Mouse (Mus musculus) B cell, adult (primary cell): ENCODE measurements around the gene Klk1b27. TPM values are rescaled to one million over a fixed set of nuclear protein-coding genes. Genes with fewer than 3 reads are reported as not detected.

Experiments
- total RNA-seq: library from RNA; stranded (reverse); gene quantifications from 4 replicates; pipeline ENCODE4 v1.2.4, GENCODE M21; 2023; ENCODE audit not compliant: inconsistent age

Klk1b27 gene
- total RNA-seq: not detected in 4 replicates

DNA sequence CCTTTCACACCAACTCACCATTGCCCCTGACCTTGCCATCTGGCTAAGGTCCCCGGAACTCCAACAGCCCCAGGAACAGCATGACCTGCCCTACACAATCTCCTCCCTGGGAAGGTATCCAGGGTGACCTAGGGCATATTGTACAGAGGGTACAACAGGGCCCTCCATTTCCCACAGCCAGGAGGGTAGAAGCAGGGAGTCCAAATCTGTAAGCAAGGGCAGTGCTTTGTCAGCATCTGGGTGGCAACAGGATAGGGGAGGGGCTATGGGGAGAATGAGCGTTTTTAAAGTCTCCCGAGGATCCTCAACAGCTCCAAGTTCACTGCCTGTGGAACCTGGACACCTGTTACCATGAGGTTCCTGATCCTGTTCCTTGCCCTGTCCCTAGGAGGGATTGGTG, at the start of gene Klk1b27:
Gene Klk1b27 (plus strand): TSS at position 301 of the 400 bp plus-strand sequence.

DNA sequence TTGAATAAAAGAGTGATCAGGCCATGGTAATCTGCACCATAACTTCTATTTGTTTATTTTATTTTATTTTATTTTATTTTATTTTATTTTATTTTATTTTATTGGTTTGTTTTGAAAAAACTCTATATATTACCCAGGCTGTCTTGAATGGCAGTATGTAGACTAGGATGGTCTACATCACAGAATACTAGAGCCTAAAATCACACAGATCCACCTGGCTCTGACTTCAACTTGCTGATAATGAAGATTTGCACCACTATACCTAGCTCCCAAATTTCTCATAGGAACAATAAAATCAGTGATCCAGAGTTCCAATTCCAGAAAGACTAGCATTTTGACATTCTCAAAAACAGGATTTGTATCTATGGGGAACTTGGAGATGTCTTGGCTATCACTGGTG, 40.2 kb upstream of the Klk1b27 start, which contains the start of gene Klk1b26:
Gene Klk1b26 (plus strand): TSS at position 301 of the 400 bp plus-strand sequence.

DNA sequence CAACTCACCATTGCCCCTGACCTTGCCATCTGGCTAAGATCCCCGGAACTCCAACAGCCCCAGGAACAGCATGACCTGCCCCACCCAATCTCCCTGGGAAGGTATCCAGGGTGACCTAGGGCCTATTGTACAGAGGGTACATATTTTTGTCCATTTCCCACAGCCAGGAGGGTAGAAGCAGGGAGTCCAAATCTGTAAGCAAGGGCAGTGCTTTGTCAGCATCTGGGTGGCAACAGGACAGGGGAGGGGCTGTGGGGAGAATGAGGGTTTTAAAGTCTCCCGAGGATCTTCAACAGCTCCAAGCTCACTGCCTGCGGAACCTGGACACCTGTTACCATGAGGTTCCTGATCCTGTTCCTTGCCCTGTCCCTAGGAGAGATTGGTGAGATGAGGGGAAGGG, 49.9 kb downstream of the Klk1b27 start, which contains the start of gene Klk1b21:
Gene Klk1b21 (plus strand): TSS at position 301 of the 400 bp plus-strand sequence.

Other genes with a start within 250 kb of the Klk1b27 start
- not detected in 4 replicates for gene Klk7, start 241.0 kb upstream of the Klk1b27 start, total RNA-seq
- not detected in 4 replicates for gene Klk6, start 227.8 kb upstream of the Klk1b27 start, total RNA-seq
- not detected in 4 replicates for gene Klk5, start 210.3 kb upstream of the Klk1b27 start, total RNA-seq
- gene Klk4, start 171.1 kb upstream of the Klk1b27 start, total RNA-seq: not detected in 4 replicates
- gene Klk15, start 118.5 kb upstream of the Klk1b27 start, total RNA-seq: not detected in 4 replicates
- not detected in 4 replicates for gene Klk1b8, start 101.6 kb upstream of the Klk1b27 start, total RNA-seq
- gene Klk1b1, start 85.5 kb upstream of the Klk1b27 start, total RNA-seq: not detected in 4 replicates
- not detected in 4 replicates for gene Klk1b9, start 76.2 kb upstream of the Klk1b27 start, total RNA-seq
- not detected in 4 replicates for gene Klk1b11, start 56.4 kb upstream of the Klk1b27 start, total RNA-seq
- not detected in 4 replicates for gene Klk1b26, start 40.1 kb upstream of the Klk1b27 start, total RNA-seq
- not detected in 4 replicates for gene Klk1b21, start 50.0 kb downstream of the Klk1b27 start, total RNA-seq
- not detected in 4 replicates for gene Klk1b22, start 60.4 kb downstream of the Klk1b27 start, total RNA-seq
- not detected in 4 replicates for gene Klk1b16, start 84.5 kb downstream of the Klk1b27 start, total RNA-seq
- gene Klk1b24, start 135.9 kb downstream of the Klk1b27 start, total RNA-seq: not detected in 4 replicates
- not detected in 4 replicates for gene Klk1b3, start 145.9 kb downstream of the Klk1b27 start, total RNA-seq
- not detected in 4 replicates for gene Klk1b4, start 155.1 kb downstream of the Klk1b27 start, total RNA-seq
- not detected in 4 replicates for gene Klk1b5, start 163.7 kb downstream of the Klk1b27 start, total RNA-seq
- not detected in 4 replicates for gene Klk1, start 173.1 kb downstream of the Klk1b27 start, total RNA-seq
- gene Gm36864, start 183.9 kb downstream of the Klk1b27 start, total RNA-seq: not detected in 4 replicates
- gene 1700028J19Rik, start 194.4 kb downstream of the Klk1b27 start, total RNA-seq: 0.87 to 1.9 TPM (median 1.5 TPM) in 4 replicates
- 153 to 193 TPM (median 178 TPM) in 4 replicates for gene 2410002F23Rik, start 194.4 kb downstream of the Klk1b27 start, total RNA-seq
- not detected in 4 replicates for gene Acp4, start 205.1 kb downstream of the Klk1b27 start, total RNA-seq
- gene Gm15517, start 209.2 kb downstream of the Klk1b27 start, total RNA-seq: not detected in 4 replicates